Mouse (Mus musculus): ENCODE data around the gene BC034090.
"Not testable (repeated sequence)": the region's sequence is repeated elsewhere in the genome, so short reads cannot be mapped to it uniquely, and the experiment has no call there.

Gene BC034090

DNA sequence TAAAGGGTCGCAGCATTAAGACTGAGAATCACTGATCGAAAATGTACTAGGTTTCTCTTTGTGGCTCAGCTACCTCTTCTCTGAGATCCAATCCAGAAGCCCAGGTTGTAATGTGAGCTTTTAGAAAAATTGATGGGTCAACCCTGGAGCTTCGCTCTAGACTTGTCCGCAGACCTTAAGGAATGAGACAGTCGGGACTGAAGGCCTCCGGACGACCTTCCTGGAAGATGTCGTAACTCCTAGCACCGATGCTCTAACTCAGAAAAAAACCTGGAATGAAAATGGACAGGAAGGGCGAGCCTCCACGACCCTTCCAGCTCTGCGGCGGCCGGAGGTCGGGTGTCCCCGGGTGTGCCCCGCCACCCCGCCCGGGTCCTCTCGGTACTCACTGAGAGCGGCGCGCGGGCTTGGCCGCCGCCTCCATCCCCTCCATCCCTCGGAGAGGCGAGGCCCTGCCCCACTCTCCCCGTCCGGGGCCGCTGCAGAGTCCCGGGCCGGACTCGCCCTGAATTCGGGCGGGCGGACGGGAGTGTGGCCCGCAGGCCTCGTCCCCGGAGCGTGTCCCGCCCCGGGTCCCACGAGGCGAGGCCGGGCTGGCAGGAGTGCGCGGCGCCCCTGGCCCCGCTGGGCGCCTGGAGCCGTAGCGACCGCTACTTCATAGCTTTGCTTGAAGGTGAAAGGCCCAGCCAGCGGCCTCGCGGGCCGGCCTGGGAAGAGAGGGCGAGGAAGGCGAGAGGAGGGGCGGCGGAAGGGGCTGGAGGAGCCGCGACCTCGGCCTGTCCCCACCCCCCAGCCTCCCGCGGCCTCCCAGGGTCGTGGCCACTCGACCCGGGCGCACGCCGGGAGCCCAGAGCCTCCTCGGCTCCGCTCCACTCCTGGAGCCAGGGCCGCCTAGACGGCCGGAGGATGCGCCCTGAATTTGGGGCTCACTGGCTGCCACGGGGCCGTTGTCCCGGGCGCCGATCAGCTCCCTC, at the start of gene BC034090:
TSS of gene BC034090 (minus strand) at position 648 of the 974 bp plus-strand sequence.
- peak in 1 of 2 experiments; percentile 26 for DNase-seq (ENCODE audit: low spot score in 2 of 2)

DNA sequence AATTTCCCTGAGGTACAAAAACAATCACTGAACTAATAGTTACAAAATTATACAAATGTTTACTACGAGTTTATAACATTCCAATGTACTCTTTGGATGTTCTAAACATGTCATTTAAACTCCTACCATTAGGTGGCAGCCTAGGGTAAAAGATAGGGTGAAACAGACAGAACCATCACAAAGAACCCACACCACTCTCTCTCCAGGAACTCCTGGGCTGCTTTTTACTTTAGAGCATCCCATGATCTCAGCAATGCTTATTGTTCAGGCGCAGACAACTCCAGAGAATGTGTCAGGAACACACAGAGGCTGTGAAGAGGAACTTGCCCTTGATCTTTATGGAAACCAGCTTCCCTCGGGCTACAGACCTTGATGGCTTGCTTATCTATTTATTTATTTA, 49.2 kb upstream of the BC034090 start:
- peak; percentile 14 to 17 for DNase-seq (ENCODE audit: low spot score in 2 of 2)

DNA sequence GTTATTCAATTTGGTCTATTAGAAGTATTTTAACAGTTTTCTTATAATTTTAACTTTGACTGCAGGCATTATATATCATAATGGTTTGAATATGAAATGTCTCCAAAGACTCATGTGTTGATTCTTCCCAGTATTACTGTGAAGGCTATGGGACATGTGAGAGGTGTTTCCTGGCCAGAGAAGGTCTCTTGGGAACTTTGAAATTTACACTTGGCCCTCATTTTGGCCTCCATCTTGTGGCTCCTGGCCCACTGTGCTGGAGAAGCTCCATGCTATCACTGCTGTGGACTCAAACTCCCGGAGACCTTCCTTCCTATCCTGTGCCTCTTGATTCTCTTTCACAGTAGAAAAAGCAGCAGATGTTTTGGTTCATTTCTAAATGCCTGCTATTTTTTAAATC, 45.2 kb upstream of the BC034090 start:
- no peak for DNase-seq (ENCODE audit: low spot score in 2 of 2)

DNA sequence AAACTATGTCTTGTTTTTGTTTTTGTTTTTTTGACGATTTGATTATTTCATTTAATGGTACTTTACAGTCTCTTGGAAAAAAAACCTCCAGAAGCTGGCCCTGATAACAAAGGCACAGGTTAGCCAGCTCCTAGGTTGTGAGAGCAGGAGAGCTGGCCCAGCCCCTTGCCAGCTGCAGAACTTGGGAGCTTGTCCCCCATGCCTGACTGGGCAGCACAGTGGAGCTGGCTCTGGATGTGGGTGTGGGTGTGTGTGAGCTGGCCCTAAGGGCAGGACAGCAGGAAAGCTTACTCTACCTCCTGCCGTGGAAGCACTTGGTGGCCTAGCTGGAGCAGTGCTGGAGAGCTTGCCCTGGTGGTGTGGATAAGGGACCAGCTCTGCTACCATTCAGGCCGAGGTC, 43.8 kb upstream of the BC034090 start:
- no peak for DNase-seq (ENCODE audit: low spot score in 2 of 2)

DNA sequence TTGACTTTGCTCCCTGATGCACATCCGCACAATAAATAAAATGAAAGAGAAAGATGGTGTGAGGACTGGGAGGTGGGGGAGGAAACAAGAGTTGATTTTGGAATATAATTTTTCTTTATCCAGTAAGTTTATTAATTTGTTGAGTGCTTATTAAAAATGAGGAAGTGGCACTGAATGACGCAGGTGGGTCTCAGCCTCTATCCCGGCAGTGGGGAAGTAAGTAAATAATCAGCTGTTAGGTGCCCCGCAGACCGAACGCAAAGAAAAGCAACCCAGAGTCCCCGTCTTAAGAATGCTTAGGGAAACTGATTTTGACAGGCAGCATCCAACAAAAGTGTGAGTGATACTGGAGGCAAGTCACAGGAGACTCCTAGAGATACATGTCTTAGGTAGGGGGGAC, 39.6 kb upstream of the BC034090 start:
- no peak for DNase-seq (ENCODE audit: low spot score in 2 of 2)

DNA sequence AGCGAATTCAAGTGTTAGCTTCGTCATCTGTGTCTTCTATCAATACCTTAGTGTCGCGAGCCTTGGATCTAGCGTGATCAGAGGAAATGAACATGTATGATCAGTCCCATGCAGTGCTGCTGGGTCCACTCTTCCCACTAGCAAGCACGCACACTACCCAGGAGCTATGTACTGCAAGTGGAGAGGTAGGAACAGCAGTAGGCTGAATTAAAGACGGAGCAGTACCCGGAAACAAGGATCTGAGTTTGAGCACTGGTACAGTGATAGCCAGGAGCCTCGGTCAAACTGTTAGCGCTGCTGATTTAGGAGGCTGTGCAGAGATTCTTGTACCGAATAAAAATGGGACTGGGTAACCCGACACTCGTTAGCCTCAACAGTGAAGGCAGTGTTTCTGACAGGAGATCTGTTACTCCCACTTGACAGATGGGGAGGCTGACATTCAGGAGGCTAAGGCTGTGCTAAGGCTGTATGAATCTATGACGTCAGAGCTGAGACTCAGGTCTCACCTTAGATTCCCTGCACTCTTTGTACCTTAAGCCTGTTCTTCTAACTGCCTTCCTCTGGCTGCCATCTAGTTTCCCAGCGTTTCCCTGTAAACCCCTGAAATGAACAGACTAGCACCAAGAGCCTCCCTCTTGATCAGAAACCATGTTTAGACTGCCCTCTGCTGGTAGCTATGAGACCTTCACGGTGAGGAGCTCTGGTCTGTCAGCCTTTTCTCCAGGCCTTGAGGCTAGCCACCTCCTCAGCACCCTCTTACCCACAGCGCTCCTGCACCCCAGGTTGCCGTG, 37.0 kb upstream of the BC034090 start:
- peak; percentile 34 to 65 for DNase-seq (ENCODE audit: low spot score in 2 of 2)

DNA sequence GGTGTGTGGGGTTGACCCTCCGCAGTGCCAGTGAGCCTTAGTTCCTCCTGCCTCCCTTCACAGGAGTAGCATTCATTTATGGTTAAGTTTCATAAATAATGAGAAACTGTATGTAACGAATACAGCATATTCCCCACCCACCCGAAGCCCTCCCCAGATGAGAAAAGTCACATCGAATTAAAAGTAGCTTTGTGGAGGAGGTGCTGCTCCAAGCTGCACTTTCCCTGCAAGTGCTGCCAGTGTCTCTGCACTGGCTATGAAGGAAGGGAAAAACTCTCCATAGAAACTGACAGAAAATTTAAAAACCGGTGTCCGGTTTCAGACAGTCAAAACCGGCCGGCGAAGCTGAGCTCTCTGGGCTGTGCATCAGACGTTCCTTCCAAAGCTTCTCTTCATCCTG, 36.1 kb upstream of the BC034090 start:
- no peak for DNase-seq (ENCODE audit: low spot score in 2 of 2)

DNA sequence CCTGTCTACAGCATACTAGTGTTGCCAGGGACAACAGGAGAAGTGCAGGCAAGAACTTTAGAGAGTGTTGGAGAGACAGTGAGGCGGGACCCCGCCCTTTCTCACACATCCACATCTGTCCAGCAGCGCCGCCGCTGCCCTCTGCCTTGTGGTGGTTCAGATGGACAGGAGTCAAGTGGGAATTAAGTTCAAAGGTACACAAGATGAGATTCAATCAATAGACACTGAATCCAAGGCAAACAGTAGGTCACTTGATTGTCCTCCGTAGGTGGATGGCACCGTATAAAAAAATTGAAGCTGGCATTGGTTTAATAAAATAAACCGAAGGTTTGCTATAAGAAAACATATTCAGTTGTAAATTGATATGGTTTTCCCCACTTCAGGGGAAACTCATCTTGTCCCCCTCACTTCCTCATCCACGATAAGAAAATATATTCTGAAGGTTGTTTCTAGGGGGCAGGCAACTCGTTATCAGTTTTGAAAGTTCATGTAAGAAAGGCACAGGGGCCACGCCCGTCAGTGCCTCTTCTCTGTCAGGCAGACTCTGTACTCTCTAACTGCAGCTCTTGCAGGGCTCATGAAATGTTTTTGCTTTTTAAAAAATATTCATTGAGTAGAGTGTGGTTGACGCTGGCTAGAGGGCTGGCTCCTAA, 32.3 kb upstream of the BC034090 start:
- DNase-seq (ENCODE audit: low spot score in 2 of 2) = no peak

DNA sequence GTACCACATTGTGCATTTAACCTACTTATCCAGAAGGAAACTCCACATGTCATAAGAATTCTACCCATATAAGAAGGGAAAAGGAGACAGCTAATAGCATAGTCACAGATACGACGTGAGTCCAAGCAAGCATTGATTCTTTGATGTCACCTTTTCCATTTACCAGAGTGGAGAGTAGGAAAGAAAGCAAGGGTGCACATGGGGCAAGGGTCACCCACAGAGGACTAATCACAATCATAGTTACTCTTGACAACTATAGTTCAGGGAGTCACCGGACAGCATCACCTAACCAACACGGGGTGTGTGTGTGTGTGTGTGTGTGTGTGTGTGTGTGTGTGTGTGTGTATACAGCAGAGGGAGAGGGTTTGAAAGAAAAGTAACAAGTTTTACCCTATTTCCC, 31.5 kb upstream of the BC034090 start:
- DNase-seq (ENCODE audit: low spot score in 2 of 2) = no peak

DNA sequence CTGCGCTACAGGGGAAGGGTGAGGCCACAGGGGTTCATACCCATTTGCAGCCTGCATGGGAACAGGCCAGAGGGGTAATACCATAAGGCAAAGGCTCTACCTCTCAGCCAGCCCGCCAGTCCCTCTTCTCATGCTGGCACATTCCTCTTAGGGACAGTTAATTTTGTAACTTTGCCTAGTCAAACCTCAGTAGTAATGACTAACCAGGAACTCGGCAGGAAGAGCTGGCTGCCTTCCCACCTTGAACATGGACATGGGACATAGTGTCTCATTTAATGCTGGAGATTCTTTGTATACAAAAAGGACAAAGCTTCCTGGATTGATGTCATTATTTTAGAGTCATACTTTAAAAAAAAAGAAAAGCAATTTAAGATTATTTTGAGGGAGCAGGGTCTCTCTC, 30.7 kb upstream of the BC034090 start:
- no peak for DNase-seq (ENCODE audit: low spot score in 2 of 2)

DNA sequence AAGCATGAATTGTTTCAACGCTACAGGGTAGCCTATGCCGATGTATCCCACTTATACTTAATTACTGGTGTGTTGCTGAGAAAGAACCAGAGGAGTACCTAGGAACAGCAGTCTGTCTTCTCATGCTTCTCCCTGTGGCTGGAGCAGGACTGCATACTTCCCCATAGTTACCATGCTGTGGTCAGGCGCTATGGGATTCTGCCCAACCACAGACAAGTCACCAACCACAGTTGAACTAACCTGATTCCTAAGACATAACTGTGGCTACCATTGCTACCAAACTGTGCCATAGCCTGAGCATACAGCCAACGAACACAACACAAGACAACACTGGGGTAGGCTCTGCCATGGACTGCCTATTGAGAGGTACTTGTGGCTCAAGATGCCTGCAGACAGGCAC, 28.7 kb upstream of the BC034090 start:
- DNase-seq (ENCODE audit: low spot score in 2 of 2) = no peak

DNA sequence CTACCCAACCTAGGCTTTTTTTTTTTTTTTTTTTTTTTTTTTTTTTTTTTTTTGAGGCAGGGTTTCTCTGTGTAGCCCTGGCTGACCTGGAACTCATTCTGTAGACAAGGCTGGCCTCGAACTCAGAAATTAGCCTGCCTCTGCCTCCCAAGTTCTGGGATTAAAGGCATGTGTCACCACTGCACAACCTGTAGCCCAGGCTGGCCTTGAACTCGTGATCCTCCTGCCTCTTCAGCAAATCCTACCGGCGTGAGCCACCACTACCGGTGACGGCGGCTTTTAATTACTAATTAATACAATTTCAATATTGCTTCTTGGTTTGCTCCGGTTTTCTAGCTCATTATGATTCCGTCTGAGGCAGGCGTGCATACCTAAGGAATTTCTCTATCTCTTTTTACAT, 18.3 kb upstream of the BC034090 start:
- not testable (repeated sequence) for DNase-seq (ENCODE audit: low spot score in 2 of 2)

DNA sequence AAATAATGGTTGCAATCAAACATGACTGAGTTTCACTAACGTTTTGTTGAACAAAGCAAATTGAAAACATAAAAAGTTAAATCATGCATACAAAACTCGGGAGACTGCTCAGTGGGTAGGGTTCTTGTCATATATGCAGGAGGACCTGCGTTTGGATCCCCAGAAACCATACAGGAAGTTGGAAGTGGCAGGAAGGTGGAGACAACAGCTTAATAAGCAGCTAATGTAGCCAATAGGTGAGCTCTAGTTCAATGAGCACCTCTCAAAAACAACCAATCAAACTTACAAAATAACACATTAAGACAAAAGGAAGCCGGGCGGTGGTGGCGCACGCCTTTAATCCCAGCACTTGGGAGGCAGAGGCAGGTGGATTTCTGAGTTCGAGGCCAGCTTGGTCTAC, 10.1 kb upstream of the BC034090 start:
- DNase-seq (ENCODE audit: low spot score in 2 of 2) = no peak

DNA sequence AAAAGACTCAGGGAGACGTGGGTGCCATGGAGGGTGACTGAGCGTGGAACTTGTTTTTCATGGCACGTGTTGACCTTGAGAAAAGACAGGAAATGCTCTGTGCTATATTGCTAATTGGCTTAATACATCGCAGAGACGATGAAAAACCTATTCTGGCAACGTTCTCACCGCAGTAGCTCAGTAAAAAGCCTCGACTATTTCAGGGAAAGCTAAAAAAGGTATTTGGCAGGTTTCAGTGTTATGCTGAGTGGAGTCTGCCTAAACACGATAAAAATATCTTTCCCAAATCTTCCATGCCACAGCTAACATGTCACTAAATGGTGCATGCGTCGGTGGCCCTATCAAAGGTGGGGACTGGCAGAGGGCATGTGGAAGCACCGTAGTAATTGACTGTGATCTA, 8.9 kb upstream of the BC034090 start:
- DNase-seq (ENCODE audit: low spot score in 2 of 2) = no peak

DNA sequence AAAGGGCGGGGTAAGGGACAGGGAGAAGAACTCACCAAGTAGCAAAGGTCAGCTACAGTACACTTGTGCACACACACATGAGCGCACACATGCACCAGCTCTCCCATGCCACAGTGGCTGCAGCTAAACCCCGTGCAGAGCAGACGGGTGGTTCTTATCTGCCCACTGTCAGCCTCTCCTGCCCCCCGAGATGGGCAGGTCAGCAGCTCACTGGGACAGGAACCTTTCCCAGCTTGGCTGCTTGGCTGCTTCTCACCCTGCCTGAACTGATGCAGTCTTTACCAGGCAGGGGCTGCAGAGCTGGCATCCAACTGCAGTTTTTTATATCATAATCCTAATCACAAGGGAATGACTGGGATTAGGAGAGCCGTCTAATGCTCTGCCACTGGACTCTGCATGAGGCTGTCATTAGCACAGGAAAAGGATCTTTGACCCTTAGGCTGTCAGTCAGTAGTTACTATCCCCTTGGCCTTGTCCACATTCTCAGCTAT, 8.4 kb upstream of the BC034090 start:
- DNase-seq (ENCODE audit: low spot score in 2 of 2) = no peak

DNA sequence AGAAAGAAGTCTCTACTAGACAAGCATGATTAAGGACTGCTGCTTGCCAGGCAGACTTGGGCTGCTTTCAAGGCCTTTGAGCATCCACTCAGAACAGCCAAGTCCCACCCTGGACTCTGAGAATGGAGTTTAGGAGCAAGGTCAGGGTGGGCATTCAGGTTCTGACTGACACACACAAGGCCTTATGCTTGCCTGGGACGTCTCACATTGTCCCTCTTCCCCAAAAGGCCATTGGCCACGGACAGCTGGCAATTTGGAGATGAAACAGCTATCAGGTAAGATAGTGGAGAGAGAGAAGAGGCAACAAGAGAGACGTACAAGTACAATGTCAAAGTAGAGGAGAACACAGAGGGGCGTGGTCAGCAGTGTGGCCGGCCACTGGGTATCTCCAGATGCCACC, 7.4 kb upstream of the BC034090 start:
- no peak for DNase-seq (ENCODE audit: low spot score in 2 of 2)

DNA sequence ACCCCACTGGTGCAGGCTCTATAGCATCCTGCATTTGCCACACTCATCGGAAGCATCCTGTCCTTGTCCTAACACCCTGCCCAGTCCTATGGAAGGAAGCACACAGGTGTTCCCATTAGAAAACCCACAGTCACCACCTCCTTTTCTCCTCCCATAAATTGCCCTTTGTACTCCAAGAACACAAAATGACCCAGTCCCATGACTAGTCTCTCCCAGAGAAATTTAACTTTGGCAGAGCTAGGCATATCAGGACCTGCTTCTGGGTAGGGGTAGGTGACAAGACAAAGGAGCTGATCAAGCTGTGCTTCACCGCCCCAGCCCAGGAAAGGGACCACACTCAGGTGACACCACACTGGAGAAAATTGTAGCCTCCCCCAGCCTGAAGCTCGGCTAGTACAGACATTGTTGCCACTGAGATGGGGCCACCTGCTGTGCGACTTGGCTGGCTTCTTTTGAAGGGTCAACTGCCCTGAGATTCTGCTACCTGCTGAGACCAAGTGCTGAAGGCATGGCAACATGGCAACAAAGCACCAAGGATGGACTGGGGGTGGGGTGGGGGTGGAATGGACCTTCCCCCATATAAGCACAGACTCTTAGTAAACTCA, 6.4 kb upstream of the BC034090 start:
- no peak for DNase-seq (ENCODE audit: low spot score in 2 of 2)

DNA sequence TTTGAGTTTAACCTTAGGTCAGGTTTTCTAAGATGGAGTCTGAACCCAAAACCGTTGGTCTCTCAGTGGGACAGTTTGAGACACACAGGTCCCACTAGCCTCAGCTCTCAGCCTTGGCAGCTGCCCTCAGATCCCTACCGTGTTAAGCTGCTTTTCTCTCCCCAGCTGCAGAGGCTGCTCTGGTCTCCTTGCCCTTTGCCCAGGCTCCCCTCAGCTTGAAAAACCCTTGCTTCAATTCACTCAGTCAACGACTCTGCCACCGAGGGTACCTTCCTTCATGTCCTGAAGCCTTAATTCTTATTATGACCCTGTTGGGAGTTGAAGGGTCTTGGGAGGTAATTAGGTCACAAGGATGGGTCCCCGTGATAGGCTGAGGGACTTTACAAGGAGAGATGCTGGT, 5.7 kb upstream of the BC034090 start:
- DNase-seq (ENCODE audit: low spot score in 2 of 2) = no peak

DNA sequence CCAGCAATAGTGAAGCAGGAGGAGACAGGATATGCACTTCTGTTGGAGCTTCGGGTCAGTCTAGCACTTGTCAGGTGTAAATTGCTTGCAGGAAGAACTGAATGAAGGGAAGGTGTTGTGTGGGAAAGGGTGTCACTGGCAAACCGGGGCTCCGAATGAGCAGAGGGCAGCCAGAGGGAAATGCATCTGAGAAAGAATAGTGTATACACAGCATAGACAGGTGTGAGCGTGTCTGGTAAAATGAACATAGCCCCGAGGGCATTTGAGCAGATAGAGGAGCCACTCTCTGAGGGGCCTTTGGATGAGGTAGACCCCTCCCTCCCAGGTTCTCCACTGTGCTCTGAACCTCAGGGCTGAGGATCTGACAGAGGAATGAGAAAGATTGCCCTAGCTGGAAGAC, 3.8 kb upstream of the BC034090 start:
- DNase-seq (ENCODE audit: low spot score in 2 of 2) = no peak

DNA sequence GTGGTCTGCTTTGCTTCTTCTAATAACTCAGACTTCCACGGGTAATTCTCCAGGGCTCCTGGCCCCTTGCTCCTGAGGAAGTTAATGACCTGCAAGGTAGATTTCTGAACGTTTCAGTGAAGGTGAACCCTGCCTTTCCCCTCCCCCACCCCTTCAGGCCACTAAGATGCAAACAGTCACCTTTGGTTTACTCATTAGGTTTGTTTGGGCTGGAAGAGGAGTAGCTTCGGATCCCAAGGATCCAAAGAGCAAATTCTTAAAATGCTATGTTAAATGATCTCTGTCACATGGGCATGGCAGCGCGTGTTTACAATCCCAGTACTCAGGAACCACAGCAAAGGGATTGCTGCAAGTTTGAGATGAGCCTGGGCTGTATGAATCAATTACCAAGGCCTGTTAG, 3.2 kb upstream of the BC034090 start:
- DNase-seq (ENCODE audit: low spot score in 2 of 2) = no peak

DNA sequence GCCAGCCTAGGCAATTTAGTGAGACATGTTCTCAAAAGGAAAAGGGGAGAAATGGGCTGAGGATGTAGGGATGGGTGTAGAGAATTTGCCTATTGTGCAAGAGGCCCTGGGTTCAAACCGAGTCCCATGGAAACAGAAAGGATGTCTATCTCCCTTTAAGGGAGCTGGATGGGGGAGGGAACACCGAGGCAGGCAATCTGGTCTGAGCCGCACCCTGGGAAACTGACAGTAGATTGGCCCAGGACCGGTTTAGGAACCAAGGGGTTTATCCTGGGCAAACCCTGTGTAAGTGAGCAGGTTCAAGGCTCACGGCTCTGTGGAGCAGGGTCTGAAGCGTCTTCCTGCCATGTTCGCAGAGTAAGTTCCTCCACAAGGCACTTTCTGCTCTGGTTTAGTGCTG, 1.3 kb upstream of the BC034090 start:
- DNase-seq (ENCODE audit: low spot score in 2 of 2) = no peak

DNA sequence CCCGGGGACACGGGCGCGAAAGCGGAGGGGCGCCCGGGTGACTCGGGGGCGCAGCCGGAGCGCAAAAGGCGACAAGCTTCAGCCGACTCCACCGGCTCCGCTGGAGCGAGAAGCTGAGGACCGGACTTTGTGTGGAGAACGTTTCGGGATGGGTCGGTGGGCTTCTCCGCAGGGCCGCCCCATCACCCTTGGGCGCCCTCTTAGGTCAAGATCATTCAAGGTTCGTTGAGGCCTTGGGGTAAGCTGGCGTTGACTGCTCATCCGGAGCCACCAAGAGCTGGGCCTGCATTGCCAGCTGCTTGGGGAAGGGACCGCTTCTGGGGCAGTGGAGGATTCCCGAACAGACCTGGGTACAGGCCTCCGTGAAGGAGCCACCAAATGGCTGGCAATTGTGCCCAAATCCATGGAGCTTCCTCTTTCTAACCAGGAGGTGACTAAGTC, 547 bp upstream of the BC034090 start:
- no peak for DNase-seq (ENCODE audit: low spot score in 2 of 2)
